Mouse (Mus musculus): ENCODE measurements around the gene Zswim3.
A peak's percentile ranks its signal among the peaks of the same experiment; 100 is the strongest.

DNA sequence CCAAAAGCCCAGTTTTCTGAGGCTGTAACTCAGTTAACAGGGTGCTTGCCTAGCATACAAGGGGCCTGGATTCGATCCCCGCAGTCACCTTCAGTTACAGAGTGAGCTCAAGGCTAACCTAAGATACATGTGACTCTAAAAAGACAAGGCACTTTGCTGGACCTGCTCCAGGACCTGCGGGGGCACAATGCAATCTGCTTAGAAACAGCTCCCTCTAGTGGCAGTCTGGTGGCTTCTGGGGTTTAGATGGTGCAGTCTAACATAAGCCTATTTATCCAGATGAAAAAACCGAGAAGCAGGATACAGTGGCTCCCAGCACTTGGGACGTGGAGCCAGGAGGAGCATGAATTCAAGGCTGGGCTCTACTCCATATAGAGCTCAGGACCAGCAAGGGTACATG lies 10.6 kb upstream of the Zswim3 start:
- peak; percentile 49; the same call in 1 of the 2 replicates for TF ChIP-seq CTCF (IDR thresholded peaks at IDR 0.05; ENCODE audit: borderline replicate concordance, control insufficient read depth, extremely low read depth, insufficient read depth, low read length, poor library complexity)
- no peak for TF ChIP-seq POLR2A (IDR thresholded peaks at IDR 0.05; ENCODE audit: control insufficient read depth, extremely low read depth, insufficient read depth, low read length, poor library complexity)
